Mouse (Mus musculus): ENCODE measurements around the gene Ripply2.

Gene Ripply2

DNA sequence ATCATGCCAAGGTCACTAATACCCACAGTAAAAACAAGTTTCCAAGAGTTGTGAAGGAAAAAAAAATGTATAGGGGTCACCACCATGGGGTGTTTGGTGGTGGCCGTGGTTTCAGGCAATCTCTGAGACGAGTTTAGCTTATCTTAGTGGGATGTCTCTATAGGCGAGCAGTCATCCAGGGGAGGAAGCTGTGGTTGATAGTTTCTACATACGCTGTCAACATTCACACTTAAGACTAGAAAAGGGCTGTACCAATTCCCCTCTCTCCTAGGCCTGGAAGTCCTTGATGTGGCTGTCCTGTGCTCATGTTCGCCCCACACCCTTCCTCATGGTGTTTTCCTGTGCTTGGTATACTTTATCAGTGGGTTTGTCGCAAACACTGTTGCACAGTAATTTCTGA, 10.4 kb downstream of the Ripply2 start:
- no peak for DNase-seq (ENCODE audit: low spot score)

DNA sequence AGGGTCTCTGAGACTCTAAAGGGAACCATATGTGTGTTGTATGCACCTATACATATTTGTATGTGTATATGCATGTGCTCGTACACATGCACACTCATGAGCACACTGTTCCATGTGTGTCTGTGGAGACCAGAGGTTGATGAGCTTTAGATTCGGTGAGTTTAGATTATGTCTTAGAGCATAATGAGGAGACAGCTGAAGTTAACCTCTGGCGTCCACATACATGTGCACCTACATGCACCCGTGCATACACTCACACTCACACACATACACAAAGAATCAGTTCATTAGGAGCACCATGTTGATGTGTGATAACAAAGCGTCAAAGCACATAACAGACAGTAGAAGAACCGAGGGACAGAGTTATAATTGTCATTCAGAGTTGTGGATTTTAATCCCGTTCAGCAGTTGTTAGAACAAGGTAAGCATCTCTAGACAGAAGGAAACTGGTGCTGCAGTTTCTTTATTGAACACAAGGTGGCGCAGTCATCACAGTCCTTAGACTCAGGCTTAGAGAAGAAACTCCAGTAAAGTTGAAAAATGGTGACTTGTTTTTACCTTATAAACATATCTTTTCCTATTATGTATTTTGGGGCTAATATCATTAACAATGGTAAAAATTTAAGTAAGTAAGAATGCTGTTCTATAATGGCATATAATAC, 12.2 kb downstream of the Ripply2 start:
- DNase-seq (ENCODE audit: low spot score): peak; percentile 74

DNA sequence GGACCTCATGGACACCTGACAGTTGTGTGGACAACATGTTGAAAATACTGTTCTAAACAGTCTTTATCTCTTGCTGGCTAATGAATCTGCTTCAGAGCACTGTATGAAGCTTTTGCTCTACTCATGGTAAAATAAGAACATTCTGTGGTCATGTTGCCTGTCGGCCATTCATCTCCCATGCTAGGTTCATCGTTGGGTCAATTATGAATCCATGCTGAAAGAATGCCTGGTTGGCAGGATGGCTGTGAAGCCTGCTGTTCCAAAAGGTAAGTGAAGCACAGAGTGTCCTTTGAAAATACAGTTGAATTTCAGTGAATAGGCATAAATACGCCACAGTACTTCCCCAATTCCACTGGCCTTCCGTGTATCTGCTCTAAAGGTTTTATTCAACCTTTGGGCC, 16.9 kb downstream of the Ripply2 start:
- DNase-seq (ENCODE audit: low spot score): no peak

DNA sequence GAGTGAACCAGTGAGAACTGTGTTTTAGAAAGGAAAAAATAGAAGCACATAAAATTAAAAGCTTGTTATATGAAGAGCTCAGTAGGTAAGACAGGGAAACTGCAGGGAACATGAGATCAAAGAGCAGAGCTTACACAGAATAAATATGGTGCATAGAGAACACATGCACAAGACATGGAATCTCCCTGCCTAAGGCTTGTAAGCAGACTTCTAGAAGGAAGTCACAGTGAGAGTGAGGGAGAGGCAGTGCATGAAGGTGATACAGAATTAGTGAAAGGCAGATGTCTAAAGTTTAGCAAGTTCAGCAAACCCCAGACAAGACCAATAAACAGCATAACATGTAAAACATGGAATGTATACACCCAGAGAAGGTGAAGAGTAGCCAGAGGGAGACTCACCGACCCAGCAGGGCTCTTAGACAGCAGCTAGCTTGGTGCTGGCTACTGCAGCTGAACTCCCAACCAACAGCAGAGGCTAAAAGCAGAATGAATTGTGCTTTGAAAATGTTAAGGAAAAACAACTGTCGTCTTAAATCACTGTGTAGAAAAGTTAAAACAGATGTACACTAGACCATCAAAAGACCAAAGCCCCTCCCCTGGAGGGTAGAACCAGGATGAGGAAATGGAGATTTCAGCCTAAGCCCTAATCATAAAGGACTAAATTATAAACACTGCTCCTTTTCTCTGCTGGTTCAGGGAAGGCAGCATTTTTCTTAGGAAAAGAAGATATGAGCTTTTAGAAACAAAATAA, 19.7 kb downstream of the Ripply2 start:
- DNase-seq (ENCODE audit: low spot score): peak; percentile 19

DNA sequence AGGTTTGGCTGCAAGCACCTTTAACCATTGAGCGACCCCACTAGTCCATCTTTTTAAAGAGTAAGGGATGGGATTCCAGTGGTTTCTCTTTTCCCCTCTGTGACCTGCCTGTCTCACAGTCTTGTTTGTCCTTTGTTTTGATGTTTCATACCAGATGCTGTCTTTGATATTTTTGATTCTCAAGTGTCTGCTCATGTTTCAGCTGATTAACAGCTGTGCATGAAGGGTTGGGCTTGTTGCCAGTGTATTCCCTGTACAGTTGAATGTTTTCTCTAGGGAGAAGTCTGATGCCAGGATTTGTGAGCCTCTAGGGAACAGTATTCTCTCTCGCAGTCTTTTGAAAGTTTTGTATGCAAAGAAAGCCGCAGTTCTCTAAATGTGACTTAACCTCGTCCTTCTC, 34.1 kb downstream of the Ripply2 start:
- no peak for DNase-seq (ENCODE audit: low spot score)

DNA sequence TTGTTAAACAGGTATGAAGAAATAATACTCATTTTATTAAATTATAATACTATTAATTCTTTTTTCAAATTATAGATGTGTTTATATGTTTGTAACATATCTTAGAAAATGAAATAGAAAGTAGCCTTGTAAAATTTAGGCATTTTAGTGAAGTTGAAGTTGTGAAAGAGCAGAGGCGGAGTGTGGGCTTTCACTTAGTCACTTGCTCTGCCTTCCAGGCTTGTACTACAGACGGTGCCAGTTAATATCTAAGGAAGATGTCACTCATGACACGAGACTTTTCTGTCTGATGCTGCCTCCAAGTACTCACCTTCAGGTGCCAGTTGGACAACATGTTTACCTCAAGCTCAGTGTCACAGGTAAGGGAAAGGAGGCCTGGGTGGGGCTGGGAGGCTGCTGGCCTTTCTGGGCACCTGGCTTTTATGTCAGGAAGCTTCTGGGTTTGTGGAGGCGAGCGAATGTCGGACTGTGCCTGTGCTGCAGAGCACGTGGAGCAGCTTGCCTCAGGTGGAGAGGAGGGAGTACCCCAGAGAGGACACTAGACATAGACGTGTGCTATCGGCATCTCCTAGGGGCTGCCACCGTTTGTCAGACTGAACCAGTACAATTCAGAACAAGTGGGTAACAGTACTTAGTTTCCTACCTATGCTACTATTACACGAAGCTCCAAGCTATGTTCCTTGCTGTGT, 40.4 kb downstream of the Ripply2 start:
- no peak for DNase-seq (ENCODE audit: low spot score)

DNA sequence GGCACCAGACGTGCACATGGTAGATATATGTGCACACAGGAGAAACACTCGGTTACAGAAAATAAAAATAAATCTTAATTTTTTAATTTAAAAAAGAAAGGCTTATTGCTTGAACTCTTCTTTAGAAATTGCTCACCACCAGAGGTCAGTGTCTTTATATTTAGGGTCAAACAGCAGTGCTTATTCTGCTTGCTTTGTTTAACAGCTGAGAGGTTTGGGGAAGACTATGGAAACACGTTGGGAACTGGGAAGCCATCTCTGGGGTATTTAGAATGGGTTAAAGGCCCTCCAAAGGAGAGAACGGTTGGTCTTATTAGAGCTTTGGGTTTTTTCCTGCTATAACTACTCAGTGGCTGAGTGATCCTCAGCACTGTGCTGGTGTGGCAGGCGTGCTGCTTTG, 47.0 kb downstream of the Ripply2 start:
- no peak for DNase-seq (ENCODE audit: low spot score)

DNA sequence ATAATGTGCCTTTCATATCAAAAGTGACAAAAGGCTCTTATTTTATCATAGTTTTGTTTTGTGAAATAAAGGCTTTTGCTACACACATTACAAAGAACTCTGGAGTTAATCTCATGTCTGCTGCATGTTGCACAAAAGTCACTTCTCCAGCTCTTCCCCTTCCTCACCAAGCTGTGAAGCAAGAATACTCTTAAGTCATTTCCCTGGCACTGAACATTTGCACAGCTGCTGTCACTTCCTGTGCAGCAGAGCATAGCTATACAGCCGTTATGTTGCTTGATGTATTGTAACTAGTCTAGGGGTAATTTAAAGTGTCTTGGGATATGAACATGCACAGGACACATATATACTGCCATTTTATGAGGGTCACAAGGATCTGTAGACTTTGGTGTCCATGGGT, 52.8 kb downstream of the Ripply2 start:
- no peak for DNase-seq (ENCODE audit: low spot score)

All from embryo, embryonic 10 days (tissue).